Mouse (Mus musculus): ENCODE measurements around the gene Ctsh. TPM values are rescaled to one million over a fixed set of nuclear protein-coding genes. Genes with fewer than 3 reads are reported as not detected.
"Not testable (repeated sequence)": the region's sequence is repeated elsewhere in the genome, so short reads cannot be mapped to it uniquely, and the experiment has no call there.

Ctsh gene
- total RNA-seq, 2 experiments from 2014 or later, result 53.8 to 57.4 TPM

DNA sequence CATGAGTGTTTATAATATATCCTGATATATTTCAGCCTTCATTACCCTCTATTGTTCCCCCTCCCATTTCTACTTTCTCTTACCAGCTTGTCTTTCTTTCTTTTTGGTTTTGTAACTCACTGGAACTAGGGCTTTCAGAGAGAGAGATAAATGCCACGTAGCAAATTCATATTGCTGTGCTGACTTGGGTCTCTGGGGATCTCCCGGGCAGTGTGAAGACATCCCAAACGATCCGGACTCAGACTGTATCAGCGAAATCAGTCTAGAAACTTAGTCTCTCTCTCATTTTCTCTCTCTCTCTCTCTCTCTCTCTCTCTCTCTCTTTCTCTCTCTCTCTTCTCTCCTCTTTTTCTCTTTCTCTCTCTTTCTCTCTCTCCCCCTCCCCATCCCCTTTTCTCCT lies 1.5 kb downstream of the Ctsh start:
- DNase-seq (ENCODE audit: low spot score), result no peak
- intact Hi-C loops (cut with DNase I), result no loop called here

- intact Hi-C loops (cut with DNase I), result no loop called here
- no peak for DNase-seq (ENCODE audit: low spot score)
These were observed 2.0 kb downstream of the Ctsh start for GRCm38 (mm10) chr9:90055911-90056310.

DNA sequence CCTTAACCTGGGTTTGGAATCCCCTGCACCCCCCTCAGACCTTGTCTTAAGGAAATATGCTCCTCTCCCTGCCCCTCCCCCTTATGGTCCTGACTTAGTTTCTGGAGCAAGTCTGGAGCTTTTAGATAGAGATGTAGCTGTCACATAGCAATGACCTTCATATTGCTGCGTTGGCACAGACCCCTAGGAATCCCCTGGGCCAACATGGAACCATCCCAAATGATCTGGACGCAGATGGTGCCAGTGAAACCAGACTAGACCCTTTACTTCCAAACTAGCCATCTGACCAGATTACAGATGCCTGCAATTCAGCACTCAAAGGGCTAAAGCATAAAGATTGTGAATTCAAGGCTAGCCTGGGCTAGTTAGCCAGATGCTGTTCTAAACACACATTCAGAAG lies 2.8 kb downstream of the Ctsh start:
- no peak for DNase-seq (ENCODE audit: low spot score)
- intact Hi-C loops (cut with DNase I), result no loop called here

GRCm38 (mm10) chr9:90059828-90060573 lies 6.0 kb downstream of the Ctsh start:
- intact Hi-C loops (cut with DNase I), result no loop called here
- DNase-seq (ENCODE audit: low spot score), result no peak

GRCm38 (mm10) chr9:90060574-90060875 lies 6.6 kb downstream of the Ctsh start:
- DNase-seq (ENCODE audit: low spot score), result no peak
- intact Hi-C loops (cut with DNase I), result no loop called here

- intact Hi-C loops (cut with DNase I); DNase-seq (ENCODE audit: low spot score): not testable (repeated sequence)
These were observed 7.0 kb downstream of the Ctsh start for GRCm38 (mm10) chr9:90060932-90061331.

DNA sequence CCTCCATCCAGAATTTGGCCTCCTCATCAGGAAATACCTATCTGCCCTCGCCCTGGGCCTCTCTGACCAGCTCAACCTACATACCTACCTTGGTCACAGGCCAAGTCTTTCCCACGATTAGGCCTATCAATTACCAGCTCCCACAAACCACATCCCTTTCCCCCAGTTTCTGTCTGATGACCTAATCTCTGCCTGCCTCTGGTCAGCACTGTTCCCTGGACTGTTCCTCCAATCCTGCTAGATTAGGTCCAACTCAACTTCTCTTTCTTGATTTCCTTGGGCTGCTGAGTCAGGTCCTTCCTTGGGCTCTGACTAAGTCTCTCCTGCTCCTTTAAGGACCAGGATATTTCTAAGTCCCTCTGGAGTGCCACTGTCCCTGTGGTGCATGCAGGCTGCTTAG lies 13.4 kb downstream of the Ctsh start:
- no peak for DNase-seq (ENCODE audit: low spot score)
- intact Hi-C loops (cut with DNase I), result no loop called here

DNA sequence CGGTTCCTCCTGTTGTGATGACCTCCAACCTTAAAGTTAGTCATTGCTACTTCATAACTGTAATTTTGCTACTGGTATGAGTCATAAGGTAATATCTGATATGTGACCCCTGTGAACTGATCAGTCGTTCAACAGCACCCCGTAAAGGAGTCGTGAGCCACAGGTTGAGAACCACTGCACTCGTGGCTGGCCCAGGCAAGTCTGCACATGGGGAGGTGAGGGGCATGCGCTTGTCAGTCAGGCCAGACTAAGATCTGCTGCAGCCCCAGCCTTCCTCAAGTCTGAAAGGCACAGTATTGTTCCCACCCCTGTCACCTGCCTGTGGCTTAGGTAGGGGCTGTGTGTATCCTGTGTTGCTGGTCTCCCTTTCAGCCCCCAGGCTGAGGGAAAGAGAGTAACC lies 14.8 kb downstream of the Ctsh start:
- no peak for DNase-seq (ENCODE audit: low spot score)
- intact Hi-C loops (cut with DNase I), result no loop called here

GRCm38 (mm10) chr9:90069485-90069884 lies 15.5 kb downstream of the Ctsh start:
- DNase-seq (ENCODE audit: low spot score), result no peak
- intact Hi-C loops (cut with DNase I), result no loop called here

GRCm38 (mm10) chr9:90070174-90070573 lies 16.2 kb downstream of the Ctsh start:
- no peak for DNase-seq (ENCODE audit: low spot score)
- intact Hi-C loops (cut with DNase I), result no loop called here

GRCm38 (mm10) chr9:90075336-90075735 lies 21.4 kb downstream of the Ctsh start:
- intact Hi-C loops (cut with DNase I), result loop anchor here (5.0 kb wide), 1 partner anchor 88 kb away; no protein-coding TSS in a partner anchor
- DNase-seq (ENCODE audit: low spot score), result no peak

- no peak for DNase-seq (ENCODE audit: low spot score)
- intact Hi-C loops (cut with DNase I), result loop anchor here (5.0 kb wide), 1 partner anchor 89 kb away; no protein-coding TSS in a partner anchor
These were observed 22.2 kb downstream of the Ctsh start for GRCm38 (mm10) chr9:90076131-90076530.

GRCm38 (mm10) chr9:90076849-90077461 lies 23.0 kb downstream of the Ctsh start:
- DNase-seq (ENCODE audit: low spot score), result peak; percentile 13
- intact Hi-C loops (cut with DNase I), result loop anchor here (1.0 to 5.0 kb wide), 2 partner anchors 90 to 250 kb away; no protein-coding TSS in a partner anchor

- DNase-seq (ENCODE audit: low spot score); intact Hi-C loops (cut with DNase I): not testable (repeated sequence)
These were observed 28.0 kb downstream of the Ctsh start for GRCm38 (mm10) chr9:90081961-90082360.

- no peak for DNase-seq (ENCODE audit: low spot score)
- intact Hi-C loops (cut with DNase I), result no loop called here
These were observed 29.0 kb downstream of the Ctsh start for GRCm38 (mm10) chr9:90082992-90083391.

- intact Hi-C loops (cut with DNase I), result no loop called here
These were observed 30.2 kb downstream of the Ctsh start for GRCm38 (mm10) chr9:90084152-90084551.

GRCm38 (mm10) chr9:90084766-90085468 lies 31.0 kb downstream of the Ctsh start:
- no peak for DNase-seq (ENCODE audit: low spot score)

More at GRCm38 (mm10) chr9:90084152-90084551, 30.2 kb downstream of the Ctsh start:
- DNase-seq (ENCODE audit: low spot score), result no peak

GRCm38 (mm10) chr9:90087906-90088485 lies 34.0 kb downstream of the Ctsh start:
- intact Hi-C loops (cut with DNase I), result no loop called here

More at GRCm38 (mm10) chr9:90084766-90085468, 31.0 kb downstream of the Ctsh start:
- intact Hi-C loops (cut with DNase I), result no loop called here

DNA sequence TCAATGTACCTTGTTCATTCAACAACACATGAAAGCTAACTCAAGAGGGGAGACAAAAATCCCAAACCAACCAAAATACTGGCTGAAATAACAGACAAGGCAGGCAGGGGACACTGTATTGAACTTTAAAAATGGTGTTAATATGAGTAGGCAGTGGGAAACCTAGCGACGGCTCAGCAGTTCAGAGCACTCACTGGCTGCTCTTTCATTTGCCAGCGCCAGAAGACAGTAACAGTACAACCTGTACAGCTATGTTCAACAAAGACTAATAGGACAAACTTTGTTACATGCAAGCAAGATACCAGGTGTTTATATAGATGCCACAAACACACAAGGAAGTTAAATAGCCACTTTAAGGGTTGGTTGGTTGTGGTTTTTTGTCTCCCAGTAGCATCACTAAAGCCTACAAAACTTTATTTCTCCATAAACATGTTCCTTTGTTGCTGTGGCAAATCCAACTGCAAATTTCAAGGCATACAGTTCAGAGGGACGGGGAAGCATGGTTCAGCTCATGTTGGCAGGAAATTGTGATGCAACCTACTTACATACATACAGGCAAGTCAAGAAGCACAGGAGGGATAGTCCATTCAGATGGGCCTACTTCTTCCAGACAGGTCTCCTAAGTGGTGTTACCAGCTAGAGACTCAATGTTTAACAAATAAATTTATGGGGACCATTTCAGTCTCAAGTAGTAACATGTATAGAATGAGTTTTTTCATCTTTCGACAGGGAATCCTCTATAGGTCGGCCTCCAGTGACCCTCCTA lies 35.6 kb downstream of the Ctsh start:
- no peak for DNase-seq (ENCODE audit: low spot score)
- intact Hi-C loops (cut with DNase I), result no loop called here

More at GRCm38 (mm10) chr9:90087906-90088485, 34.0 kb downstream of the Ctsh start:
- no peak for DNase-seq (ENCODE audit: low spot score)

GRCm38 (mm10) chr9:90098934-90099333 lies 45.0 kb downstream of the Ctsh start:
- no peak for DNase-seq (ENCODE audit: low spot score)
- intact Hi-C loops (cut with DNase I), result no loop called here

Measured in heart, postnatal 25 days (tissue).